Mouse (Mus musculus) midbrain, embryonic 16.5 days (tissue): ENCODE data around the gene Tunar. TPM values are rescaled to one million over a fixed set of nuclear protein-coding genes. Genes with fewer than 3 reads are reported as not detected.

Experiments
- ATAC-seq: fragments of 200-750 bp; cut with Nextera tagmentation; 2 replicates; pipeline ENCODE4 v1.8.0; 2017; ENCODE audit warnings: moderate TSS enrichment
- H3K27ac ChIP-seq: fragments of 300-500 bp; sonication (generic); 2 replicates; pipeline ENCODE4 v1.5.1; 2014; ENCODE audit warnings: mild to moderate bottlenecking, low read length, mixed read lengths
- H3K27me3 ChIP-seq: fragments of 300-500 bp; sonication (generic); 2 replicates; pipeline ENCODE4 v1.6.1; 2014; ENCODE audit warnings: low read depth, low read length, mixed read lengths; ENCODE audit not compliant: control insufficient read depth, insufficient read depth
- H3K36me3 ChIP-seq: fragments of 300-500 bp; sonication (generic); 2 replicates; pipeline ENCODE4 v1.6.1; 2014; ENCODE audit warnings: mild to moderate bottlenecking, low read length, moderate library complexity, mixed read lengths; ENCODE audit not compliant: control insufficient read depth, insufficient read depth
- H3K4me1 ChIP-seq: fragments of 300-500 bp; sonication (generic); 2 replicates; pipeline ENCODE4 v1.6.1; 2014; ENCODE audit warnings: mild to moderate bottlenecking, low read length, mixed read lengths; ENCODE audit not compliant: control insufficient read depth, insufficient read depth
- H3K4me2 ChIP-seq: fragments of 300-500 bp; sonication (generic); 2 replicates; pipeline ENCODE4 v1.6.1; 2014; ENCODE audit warnings: mild to moderate bottlenecking, low read length, mixed read lengths
- H3K4me3 ChIP-seq: fragments of 300-500 bp; sonication (generic); 2 replicates; pipeline ENCODE4 v1.5.1; 2014; ENCODE audit warnings: low read depth, mild to moderate bottlenecking, low read length, moderate library complexity, mixed read lengths
- H3K9ac ChIP-seq: fragments of 300-500 bp; sonication (generic); 2 replicates; pipeline ENCODE4 v1.6.1; 2014; ENCODE audit warnings: low read depth, low read length, mixed read lengths
- H3K9me3 ChIP-seq: fragments of 300-500 bp; sonication (generic); replicated peaks from 2 replicates; pipeline ENCODE4 v1.6.1; 2014; ENCODE audit warnings: mild to moderate bottlenecking, low read length, mixed read lengths; ENCODE audit not compliant: control insufficient read depth, poor library complexity, severe bottlenecking
- WGBS: fragments of 180-500 bp; shearing (Covaris S2); extraction: QIAGEN DNeasy Blood & Tissue Kit; methylation state at CpG from one replicate; pipeline ENCODE4 v1.1.7; 2014; 5-methylcytosine and 5-hydroxymethylcytosine counted together
- polyA plus RNA-seq: library from polyadenylated mRNA; unstranded; fragments of >200 nt; fragmentation: Nextera tagmentation; extraction: Ambion mirVana; gene quantifications from 2 replicates; pipeline ENCODE4 v1.2.1, GENCODE M21; 2015

The Tunar gene
- polyA plus RNA-seq, 1 experiment from 2014 or later = 23.4 TPM

DNA sequence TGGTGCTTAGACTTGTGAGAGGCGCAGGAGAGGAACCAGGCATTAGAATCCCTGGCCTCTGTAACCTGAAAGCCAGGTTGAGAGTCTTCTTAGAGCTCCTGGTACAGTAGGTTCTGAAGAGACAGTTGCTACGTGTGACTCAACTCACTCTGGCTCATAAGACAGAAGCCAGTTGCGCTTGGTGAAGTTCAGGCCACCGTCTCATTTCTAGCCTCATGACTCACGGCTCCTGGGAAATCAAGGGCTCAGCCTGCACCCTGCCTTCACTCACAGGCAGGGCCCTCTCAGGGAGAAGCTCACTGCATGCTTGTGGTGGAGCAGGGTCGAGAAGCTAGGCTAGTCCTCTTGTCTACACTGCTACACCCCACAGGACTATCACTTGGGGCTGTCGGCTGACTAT lies 92.9 kb downstream of the Tunar start:
- Histone ChIP-seq H3K4me1 (no peaks in the 10 kb centered on the region), H3K9ac (no peak overlapping the region), H3K36me3 (no peaks in the 10 kb centered on the region), H3K27ac (no peak overlapping the region), H3K4me2 (no peak overlapping the region), H3K4me3 (no peak overlapping the region), H3K9me3 (no peaks in the 10 kb centered on the region), H3K27me3 (no peaks in the 10 kb centered on the region)
- 87% methylated on average over 7 of the region's 7 CpGs for WGBS
- peak; percentile 3; the same call in 1 of the 2 replicates for ATAC-seq

DNA sequence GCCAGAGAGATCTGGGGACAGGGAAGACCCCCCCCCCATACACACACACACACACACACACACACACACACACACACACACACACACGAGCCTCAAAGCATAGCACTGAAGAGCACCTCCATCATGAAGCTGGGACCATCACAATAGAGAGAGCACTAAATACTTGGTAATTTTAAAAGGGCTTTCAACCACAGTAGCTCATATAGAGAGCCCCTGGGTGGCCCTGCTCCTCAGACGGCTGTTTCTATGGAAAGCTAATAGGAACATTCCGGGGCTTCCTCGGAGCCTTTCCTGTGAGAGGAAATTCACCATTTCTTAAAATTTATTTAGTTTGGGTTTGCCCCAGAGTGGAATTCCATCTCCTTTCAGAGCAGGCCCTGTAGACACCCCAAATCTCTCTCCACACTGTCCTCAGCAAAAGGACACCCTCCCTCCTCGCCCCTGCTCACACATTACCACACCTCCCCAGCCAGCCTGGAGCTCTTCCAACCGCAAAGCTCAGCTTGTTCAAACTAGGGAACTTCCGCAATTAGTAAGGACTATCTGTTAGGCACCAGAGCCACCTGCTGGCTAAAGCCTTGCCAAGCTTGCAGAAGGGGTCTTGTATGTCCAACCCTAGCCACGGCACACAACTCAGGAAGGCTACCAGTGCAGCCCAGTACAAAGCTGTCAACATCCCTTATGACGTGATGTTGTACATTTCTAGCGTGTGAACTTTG lies 93.5 kb downstream of the Tunar start:
- Histone ChIP-seq H3K9ac (no peak overlapping the region), H3K27me3 (no peaks in the 10 kb centered on the region), H3K9me3 (no peaks in the 10 kb centered on the region), H3K4me3 (no peak overlapping the region), H3K4me2 (peak overlapping the region; percentile 36), H3K36me3 (no peaks in the 10 kb centered on the region), H3K27ac (no peak overlapping the region), H3K4me1 (no peaks in the 10 kb centered on the region)
- WGBS = 26% methylated on average over 10 of the region's 10 CpGs
- peak; percentile 79 for ATAC-seq

DNA sequence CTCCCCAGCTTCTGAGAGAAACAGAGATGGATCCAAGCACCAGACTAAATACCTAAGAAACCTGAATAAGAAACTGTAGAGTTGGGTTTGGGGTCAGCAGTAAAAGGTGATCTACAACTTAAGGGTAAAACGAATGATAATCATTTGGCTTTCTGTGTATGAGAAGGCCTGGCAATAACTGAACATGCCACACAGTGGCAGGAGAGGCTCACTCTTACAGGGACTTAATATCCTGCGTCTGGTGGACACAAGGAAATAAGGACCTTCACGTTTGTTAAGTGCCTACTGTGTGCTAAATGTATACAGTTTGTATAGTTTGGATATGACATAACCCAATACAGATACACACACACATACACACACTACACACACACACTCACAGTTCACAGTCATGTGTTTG lies 98.2 kb downstream of the Tunar start:
- 45% methylated on average over 3 of the region's 3 CpGs for WGBS
- Histone ChIP-seq H3K4me1 (no peaks in the 10 kb centered on the region), H3K4me3 (no peak overlapping the region), H3K9ac (no peak overlapping the region), H3K9me3 (no peaks in the 10 kb centered on the region), H3K36me3 (no peaks in the 10 kb centered on the region), H3K4me2 (no peak overlapping the region), H3K27me3 (no peaks in the 10 kb centered on the region), H3K27ac (no peak overlapping the region)
- ATAC-seq = no peak

DNA sequence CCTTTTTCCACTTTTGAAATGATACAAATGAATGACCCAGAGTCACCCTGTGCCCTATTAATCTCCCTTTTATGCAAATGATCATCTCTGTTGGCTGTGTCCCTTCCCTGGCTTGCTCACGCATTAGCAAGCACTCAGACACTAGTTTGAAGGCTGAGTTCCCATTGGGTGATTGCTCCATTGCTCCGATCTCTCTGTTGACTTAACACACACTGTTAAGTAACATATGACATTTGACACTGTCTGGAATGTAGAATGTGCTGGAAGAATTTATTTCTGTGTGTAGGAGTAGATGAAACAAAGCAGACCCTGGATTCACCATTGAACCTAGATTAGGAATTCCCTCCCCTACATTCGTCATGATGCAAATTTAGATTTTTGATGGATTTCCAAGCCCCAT lies 99.1 kb downstream of the Tunar start:
- Histone ChIP-seq H3K9ac (no peak overlapping the region), H3K27ac (no peak overlapping the region), H3K36me3 (no peaks in the 10 kb centered on the region), H3K4me2 (no peak overlapping the region), H3K4me3 (no peak overlapping the region), H3K9me3 (no peaks in the 10 kb centered on the region), H3K27me3 (no peaks in the 10 kb centered on the region), H3K4me1 (no peaks in the 10 kb centered on the region)
- WGBS = 77% methylated on average over 3 of the region's 3 CpGs
- ATAC-seq = no peak

Other genes with a start within 250 kb of the Tunar start
- not detected in 2 replicates for gene Tcl1b2, start 187.9 kb upstream of the Tunar start, polyA plus RNA-seq
- gene Tcl1b1, start 174.2 kb upstream of the Tunar start, polyA plus RNA-seq = not detected in 2 replicates
- not detected in 2 replicates for gene Tcl1b5, start 157.5 kb upstream of the Tunar start, polyA plus RNA-seq
- gene Tcl1b3, start 142.8 kb upstream of the Tunar start, polyA plus RNA-seq = not detected in 2 replicates
- not detected in 2 replicates for gene Tcl1b4, start 131.9 kb upstream of the Tunar start, polyA plus RNA-seq
- gene Tcl1, start 111.1 kb upstream of the Tunar start, polyA plus RNA-seq = not detected in 2 replicates
- 16.3 and 16.7 TPM in 2 replicates for gene D430019H16Rik, start 120.0 kb downstream of the Tunar start, polyA plus RNA-seq
- gene Bdkrb2, start 229.4 kb downstream of the Tunar start, polyA plus RNA-seq = 1.6 and 2.4 TPM in 2 replicates